Mouse (Mus musculus) embryonic facial prominence, embryonic 12.5 days (tissue): ENCODE measurements at regions not wholly inside any gene's neighbourhood (a gene's known extent, or its start where the extent isn't known, plus 50 kb on each side); places are given as distances from the start of the nearest gene placed in this dataset.
A peak's percentile ranks its signal among the peaks of the same experiment; 100 is the strongest.

ENCODE experiments used
- ATAC-seq: fragments of 200-750 bp; cut with Nextera tagmentation; 2 replicates; pipeline ENCODE4 v1.8.0; 2017; ENCODE audit not compliant: insufficient number of reproducible peaks, insufficient read depth, low FRiP score, low TSS enrichment
- H3K27ac ChIP-seq: fragments of 300-500 bp; sonication (generic); 2 replicates; pipeline ENCODE4 v1.5.1; 2016; ENCODE audit warnings: mild to moderate bottlenecking
- H3K27me3 ChIP-seq: fragments of 300-500 bp; sonication (generic); 2 replicates; pipeline ENCODE4 v1.6.1; 2016; ENCODE audit warnings: mild to moderate bottlenecking, moderate library complexity
- H3K36me3 ChIP-seq: fragments of 300-500 bp; sonication (generic); 2 replicates; pipeline ENCODE4 v1.6.1; 2016; ENCODE audit warnings: mild to moderate bottlenecking
- H3K4me1 ChIP-seq: fragments of 300-500 bp; sonication (generic); 2 replicates; pipeline ENCODE4 v1.6.1; 2016
- H3K4me2 ChIP-seq: fragments of 300-500 bp; sonication (generic); replicated peaks from 2 replicates; pipeline ENCODE4 v1.6.1; 2016; ENCODE audit warnings: mild to moderate bottlenecking, moderate library complexity
- H3K4me3 ChIP-seq: fragments of 300-500 bp; sonication (generic); 2 replicates; pipeline ENCODE4 v1.5.1; 2016; ENCODE audit warnings: mild to moderate bottlenecking
- H3K9ac ChIP-seq: fragments of 300-500 bp; sonication (generic); 2 replicates; pipeline ENCODE4 v1.6.1; 2016; ENCODE audit warnings: mild to moderate bottlenecking, moderate library complexity
- H3K9me3 ChIP-seq: fragments of 300-500 bp; sonication (generic); 2 replicates; pipeline ENCODE4 v1.6.1; 2016; ENCODE audit warnings: mild to moderate bottlenecking, moderate library complexity
- WGBS: fragments of 180-500 bp; shearing (Covaris S2); methylation state at CpG from one replicate; pipeline ENCODE4 v1.1.7; 2016; 5-methylcytosine and 5-hydroxymethylcytosine counted together

- Histone ChIP-seq H3K9ac (no peak overlapping the region), H3K9me3 (no peaks in the 10 kb centered on the region), H3K4me2 (no peak overlapping the region), H3K36me3 (no peaks in the 10 kb centered on the region), H3K27me3 (no peaks in the 10 kb centered on the region), H3K27ac (no peak overlapping the region), H3K4me3 (no peak overlapping the region), H3K4me1 (no peaks in the 10 kb centered on the region)
- WGBS: 79% methylated on average over 5 of the region's 5 CpGs
- ATAC-seq: no peak
Observed at GRCm38 (mm10) chr2:47994185-47994584, 819.7 kb upstream of the Acvr2a start.

GRCm38 (mm10) chr2:48001230-48001629 lies 812.7 kb upstream of the Acvr2a start:
- no peak overlapping the region for H3K4me3 ChIP-seq
- H3K36me3 ChIP-seq: no peaks in the 10 kb centered on the region
- H3K27ac ChIP-seq: no peak overlapping the region
- H3K27me3 ChIP-seq: no peaks in the 10 kb centered on the region
- H3K4me2 ChIP-seq: no peak overlapping the region
- no peaks in the 10 kb centered on the region for H3K4me1 ChIP-seq
- H3K9me3 ChIP-seq: no peaks in the 10 kb centered on the region
- no peak for ATAC-seq
- no peak overlapping the region for H3K9ac ChIP-seq
- 85% methylated on average over 6 of the region's 6 CpGs for WGBS

- Histone ChIP-seq H3K4me3 (no peak overlapping the region), H3K27me3 (no peaks in the 10 kb centered on the region), H3K9ac (no peak overlapping the region), H3K9me3 (no peaks in the 10 kb centered on the region), H3K36me3 (no peaks in the 10 kb centered on the region), H3K4me1 (no peaks in the 10 kb centered on the region), H3K4me2 (no peak overlapping the region), H3K27ac (no peak overlapping the region)
- no peak for ATAC-seq
- 42% methylated on average over 11 of the region's 11 CpGs for WGBS
Observed at GRCm38 (mm10) chr2:48001800-48002507, 812.0 kb upstream of the Acvr2a start.

- H3K4me2 ChIP-seq: no peak overlapping the region
- WGBS: 76% methylated on average over 2 of the region's 2 CpGs
- no peaks in the 10 kb centered on the region for H3K27me3 ChIP-seq
- ATAC-seq: no peak
- no peaks in the 10 kb centered on the region for H3K9me3 ChIP-seq
- no peak overlapping the region for H3K27ac ChIP-seq
- no peak overlapping the region for H3K9ac ChIP-seq
- H3K4me3 ChIP-seq: no peak overlapping the region
- no peaks in the 10 kb centered on the region for H3K36me3 ChIP-seq
- H3K4me1 ChIP-seq: no peaks in the 10 kb centered on the region
Observed at GRCm38 (mm10) chr2:48010308-48010707, 803.6 kb upstream of the Acvr2a start.

GRCm38 (mm10) chr2:48027559-48027958 lies 786.4 kb upstream of the Acvr2a start:
- Histone ChIP-seq H3K4me2 (no peak overlapping the region), H3K9ac (no peak overlapping the region), H3K9me3 (no peaks in the 10 kb centered on the region), H3K36me3 (no peaks in the 10 kb centered on the region), H3K4me1 (no peaks in the 10 kb centered on the region), H3K4me3 (no peak overlapping the region), H3K27me3 (no peaks in the 10 kb centered on the region), H3K27ac (no peak overlapping the region)
- 82% methylated on average over 7 of the region's 7 CpGs for WGBS
- no peak for ATAC-seq

GRCm38 (mm10) chr2:48061375-48061774 lies 752.5 kb upstream of the Acvr2a start:
- H3K9me3 ChIP-seq: no peaks in the 10 kb centered on the region
- H3K4me2 ChIP-seq: no peak overlapping the region
- no peak overlapping the region for H3K9ac ChIP-seq
- H3K4me3 ChIP-seq: no peak overlapping the region
- no peaks in the 10 kb centered on the region for H3K4me1 ChIP-seq
- H3K36me3 ChIP-seq: no peaks in the 10 kb centered on the region
- no peak for ATAC-seq
- H3K27ac ChIP-seq: no peak overlapping the region
- 50% methylated on average over 1 of the region's 1 CpGs for WGBS
- H3K27me3 ChIP-seq: no peaks in the 10 kb centered on the region

- Histone ChIP-seq H3K9me3 (no peaks in the 10 kb centered on the region), H3K4me3 (no peak overlapping the region), H3K4me1 (no peaks in the 10 kb centered on the region), H3K4me2 (no peak overlapping the region), H3K27me3 (no peaks in the 10 kb centered on the region), H3K36me3 (no peaks in the 10 kb centered on the region), H3K27ac (no peak overlapping the region), H3K9ac (no peak overlapping the region)
- 67% methylated on average over 9 of the region's 9 CpGs for WGBS
- no peak for ATAC-seq
Observed at GRCm38 (mm10) chr2:48063436-48063835, 750.5 kb upstream of the Acvr2a start.

GRCm38 (mm10) chr2:48065162-48065561 lies 748.7 kb upstream of the Acvr2a start:
- no peaks in the 10 kb centered on the region for H3K4me1 ChIP-seq
- H3K9me3 ChIP-seq: no peaks in the 10 kb centered on the region
- no peaks in the 10 kb centered on the region for H3K27me3 ChIP-seq
- no peak for ATAC-seq
- 69% methylated on average over 3 of the region's 3 CpGs for WGBS
- H3K27ac ChIP-seq: no peak overlapping the region
- H3K4me3 ChIP-seq: no peak overlapping the region
- H3K9ac ChIP-seq: no peak overlapping the region
- no peaks in the 10 kb centered on the region for H3K36me3 ChIP-seq
- H3K4me2 ChIP-seq: no peak overlapping the region

GRCm38 (mm10) chr2:48082120-48082799 lies 731.6 kb upstream of the Acvr2a start:
- no peak for ATAC-seq
- Histone ChIP-seq H3K4me1 (no peaks in the 10 kb centered on the region), H3K4me2 (no peak overlapping the region), H3K4me3 (no peak overlapping the region), H3K9me3 (no peaks in the 10 kb centered on the region), H3K9ac (no peak overlapping the region), H3K27me3 (no peaks in the 10 kb centered on the region), H3K27ac (no peak overlapping the region), H3K36me3 (no peaks in the 10 kb centered on the region)
- 70% methylated on average over 3 of the region's 3 CpGs for WGBS

- Histone ChIP-seq H3K27me3 (no peaks in the 10 kb centered on the region), H3K27ac (no peak overlapping the region), H3K4me1 (peaks cover 6% of the 10 kb centered on the region; the same call in 1 of the 2 replicates), H3K9me3 (no peaks in the 10 kb centered on the region), H3K36me3 (no peaks in the 10 kb centered on the region), H3K4me3 (no peak overlapping the region), H3K4me2 (no peak overlapping the region), H3K9ac (no peak overlapping the region)
- ATAC-seq: no peak
- WGBS: 69% methylated on average over 1 of the region's 1 CpGs
Observed at GRCm38 (mm10) chr2:48098287-48098686, 715.6 kb upstream of the Acvr2a start.

GRCm38 (mm10) chr2:48098931-48099531 lies 714.9 kb upstream of the Acvr2a start:
- Histone ChIP-seq H3K4me3 (no peak overlapping the region), H3K4me1 (peaks cover 6% of the 10 kb centered on the region; the same call in 1 of the 2 replicates), H3K27ac (no peak overlapping the region), H3K9ac (no peak overlapping the region), H3K4me2 (no peak overlapping the region), H3K9me3 (no peaks in the 10 kb centered on the region), H3K27me3 (no peaks in the 10 kb centered on the region), H3K36me3 (no peaks in the 10 kb centered on the region)
- WGBS: 31% methylated on average over 8 of the region's 8 CpGs
- 0 out of 2 replicates have a peak, but pooled peaks have one; percentile 22 for ATAC-seq

- no peaks in the 10 kb centered on the region for H3K9me3 ChIP-seq
- H3K36me3 ChIP-seq: no peaks in the 10 kb centered on the region
- no peaks in the 10 kb centered on the region for H3K27me3 ChIP-seq
- no peak overlapping the region for H3K27ac ChIP-seq
- H3K4me3 ChIP-seq: no peak overlapping the region
- WGBS: 55% methylated on average over 7 of the region's 7 CpGs
- H3K9ac ChIP-seq: no peak overlapping the region
- no peaks in the 10 kb centered on the region for H3K4me1 ChIP-seq
- H3K4me2 ChIP-seq: no peak overlapping the region
- no peak for ATAC-seq
Observed at GRCm38 (mm10) chr2:48123662-48124061, 690.2 kb upstream of the Acvr2a start.
